Mouse (Mus musculus) MEL (cell line): ENCODE measurements around the gene Adam23.

Experiments
- EP300 ChIP-seq, 2 experiments: IDR thresholded peaks; 2 replicates each; pipeline ENCODE4 v1.6.1; 2011; ENCODE audit warnings: improper control_type of control experiment in 2 of 2, low read length in 2 of 2, low read depth in 1 of 2, mild to moderate bottlenecking in 1 of 2
- MEF2A ChIP-seq: IDR thresholded peaks from 2 replicates; pipeline ENCODE4 v1.6.1; 2014; ENCODE audit warnings: low read depth, mild to moderate bottlenecking, inconsistent platforms, low read length, improper control_type of control experiment; ENCODE audit not compliant: poor library complexity, insufficient replicate concordance, severe bottlenecking; ENCODE audit errors: extremely low read depth

- TF ChIP-seq EP300 (IDR thresholded peaks at IDR 0.05; ENCODE audit: low read depth in 1 of 2, low read length in 2 of 2) (no peak), MEF2A (no peak)
Observed at GRCm38 (mm10) chr1:63445149-63445609, 512 bp upstream of the Adam23 start.
